Mouse (Mus musculus): ENCODE data around the gene Mthfr. TPM values are rescaled to one million over a fixed set of nuclear protein-coding genes. Genes with fewer than 3 reads are reported as not detected.
A peak's percentile ranks its signal among the peaks of the same experiment; 100 is the strongest.
"Not testable (repeated sequence)": the region's sequence is repeated elsewhere in the genome, so short reads cannot be mapped to it uniquely, and the experiment has no call there.

Mthfr gene
- total RNA-seq, 2 experiments from 2014 or later, result 33.5 to 37.2 TPM

DNA sequence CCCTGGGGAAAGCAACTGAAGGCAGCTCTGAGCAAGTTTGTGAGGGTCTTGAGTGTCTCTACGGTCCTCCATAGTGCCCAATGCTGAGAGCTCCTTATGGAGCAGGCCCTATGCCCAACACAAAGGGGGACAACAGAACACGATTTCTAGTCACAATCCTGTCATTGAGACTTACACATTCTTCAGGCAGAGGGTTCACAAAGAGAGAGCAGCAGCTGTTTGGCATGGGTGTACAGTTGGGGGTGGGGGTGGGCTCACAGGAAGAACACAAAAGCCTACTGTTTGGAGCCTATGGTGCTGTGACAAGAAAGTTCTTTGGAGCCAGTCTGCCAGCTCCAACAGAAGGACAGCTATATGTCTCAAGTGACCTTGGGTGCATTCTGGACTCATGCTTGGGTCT lies 20.5 kb upstream of the Mthfr start:
- TF ChIP-seq CTCF (conservative IDR thresholded peaks at IDR 0.05), result no peak
- peak overlapping the region; percentile 65 for H3K27ac ChIP-seq
- DNase-seq (ENCODE audit: low spot score in 2 of 2), result no peak

GRCm38 (mm10) chr4:148024003-148024402 lies 14.9 kb upstream of the Mthfr start:
- no peak for TF ChIP-seq CTCF (conservative IDR thresholded peaks at IDR 0.05)
- Histone ChIP-seq H3K4me3 (no peak overlapping the region), H3K27ac (no peak overlapping the region)
- no peak for DNase-seq (ENCODE audit: low spot score in 2 of 2)

More for the DNA sequence above, 20.5 kb upstream of the Mthfr start:
- no peak overlapping the region for H3K4me3 ChIP-seq

DNA sequence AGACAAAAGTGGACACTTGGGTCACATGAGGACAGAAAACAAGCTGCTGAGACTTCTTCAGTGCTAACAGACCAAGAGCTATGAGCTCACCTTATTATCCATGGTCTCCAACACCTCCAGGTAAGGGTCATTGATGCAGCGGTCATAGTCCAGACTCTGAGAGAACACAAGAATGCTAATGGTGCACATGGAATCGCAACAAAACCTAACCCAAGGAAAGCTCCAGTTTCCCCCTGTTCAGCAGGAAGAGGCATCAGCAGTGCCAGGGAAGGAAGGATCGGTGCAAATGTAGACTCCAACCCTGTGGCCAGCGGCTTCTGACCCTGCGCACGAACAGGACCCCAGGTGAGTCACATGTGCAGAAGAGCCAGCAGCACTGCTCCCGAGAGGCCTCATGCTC lies 9.6 kb upstream of the Mthfr start:
- TF ChIP-seq CTCF (conservative IDR thresholded peaks at IDR 0.05), result no peak
- no peak overlapping the region for H3K27ac ChIP-seq

DNA sequence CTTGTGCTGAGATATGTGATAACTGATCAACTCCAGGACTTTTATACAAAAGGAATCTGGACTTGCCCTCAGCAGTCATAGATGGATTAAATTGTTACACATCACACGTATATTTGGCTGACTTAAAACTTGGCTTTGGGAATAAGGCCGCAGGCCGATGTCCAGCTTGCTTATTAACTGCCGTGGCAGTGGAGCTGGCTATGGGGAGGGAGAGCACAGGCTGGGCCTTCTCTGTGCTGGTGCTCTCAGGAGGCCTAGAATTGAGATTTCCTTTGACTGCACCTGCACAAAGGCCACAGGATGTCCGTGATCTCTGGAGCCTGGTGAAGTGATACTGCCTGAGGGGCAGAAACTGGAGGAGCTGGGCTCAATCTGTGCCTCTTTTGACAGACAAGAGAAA lies 8.4 kb upstream of the Mthfr start:
- no peak overlapping the region for H3K4me3 ChIP-seq
- DNase-seq (ENCODE audit: low spot score in 2 of 2), result no peak
- no peak for TF ChIP-seq CTCF (conservative IDR thresholded peaks at IDR 0.05)
- no peak overlapping the region for H3K27ac ChIP-seq

More for the DNA sequence above, 9.6 kb upstream of the Mthfr start:
- H3K4me3 ChIP-seq, result no peak overlapping the region
- no peak for DNase-seq (ENCODE audit: low spot score in 2 of 2)

DNA sequence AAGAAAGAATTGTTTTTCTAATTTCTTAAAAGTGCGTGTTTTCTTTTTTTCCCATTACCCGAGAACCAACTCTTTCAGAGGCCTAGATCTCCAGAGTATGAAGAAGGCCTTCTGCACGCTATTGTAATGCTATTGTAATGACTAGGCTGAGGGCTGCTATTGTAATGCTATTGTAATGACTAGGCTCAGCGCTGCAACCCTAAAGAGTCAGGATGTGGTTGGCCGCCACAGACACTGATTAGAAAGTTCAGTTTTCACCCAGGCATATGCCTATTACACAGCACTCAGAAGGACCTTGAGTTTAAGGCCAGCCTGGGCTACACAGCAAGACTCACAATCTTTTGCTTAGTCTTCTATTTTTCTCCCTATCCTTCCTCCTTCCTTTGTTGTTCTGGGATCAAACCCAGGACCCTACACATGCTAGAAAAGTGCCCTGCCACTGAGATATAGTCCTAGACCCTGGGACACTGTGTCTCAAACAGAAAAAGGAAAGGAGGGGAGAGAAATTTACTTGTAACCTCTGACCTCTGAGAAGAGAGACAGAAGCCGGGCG lies 4.9 kb upstream of the Mthfr start:
- Histone ChIP-seq H3K27ac (0 out of 2 replicates have a peak overlapping the region, but pooled peaks have one; percentile 1), H3K4me3 (no peak overlapping the region)
- no peak for DNase-seq (ENCODE audit: low spot score in 2 of 2)
- no peak for TF ChIP-seq CTCF (conservative IDR thresholded peaks at IDR 0.05)

GRCm38 (mm10) chr4:148035440-148035839 lies 3.4 kb upstream of the Mthfr start:
- H3K4me3 ChIP-seq, result no peak overlapping the region
- DNase-seq (ENCODE audit: low spot score in 2 of 2), result no peak
- TF ChIP-seq CTCF (conservative IDR thresholded peaks at IDR 0.05), result no peak

DNA sequence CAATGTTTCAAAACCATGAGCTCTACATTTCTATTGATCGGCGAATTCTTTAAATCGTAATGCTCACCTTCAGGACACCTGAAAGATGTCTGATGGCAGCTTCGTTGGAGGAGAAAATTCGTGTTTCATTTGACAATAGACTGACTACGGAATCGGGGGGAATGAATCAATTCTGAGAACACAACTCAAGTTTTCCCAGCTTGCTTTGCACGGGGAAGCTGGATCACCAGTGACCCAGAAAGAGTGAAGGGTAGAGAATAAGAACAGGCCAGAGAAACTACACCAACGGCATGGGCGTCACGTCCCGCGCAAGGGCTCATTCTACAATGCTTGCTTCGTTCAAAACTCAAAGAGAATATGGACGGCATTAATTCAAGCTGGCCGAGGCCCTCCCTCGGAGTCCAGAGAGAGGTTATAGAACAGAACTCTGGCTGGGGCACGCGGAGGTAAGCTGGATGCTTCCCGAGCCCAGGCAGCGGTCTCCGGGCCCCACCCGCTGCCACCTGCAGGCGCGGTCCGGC lies 738 bp upstream of the Mthfr start:
- Histone ChIP-seq H3K27ac (peak overlapping the region; percentile 97), H3K4me3 (peak overlapping the region; percentile 84)
- TF ChIP-seq CTCF (conservative IDR thresholded peaks at IDR 0.05), result peak; percentile 35; the same call in 1 of the 2 replicates
- DNase-seq (ENCODE audit: low spot score in 2 of 2), result no peak

More at GRCm38 (mm10) chr4:148035440-148035839, 3.4 kb upstream of the Mthfr start:
- no peak overlapping the region for H3K27ac ChIP-seq

DNA sequence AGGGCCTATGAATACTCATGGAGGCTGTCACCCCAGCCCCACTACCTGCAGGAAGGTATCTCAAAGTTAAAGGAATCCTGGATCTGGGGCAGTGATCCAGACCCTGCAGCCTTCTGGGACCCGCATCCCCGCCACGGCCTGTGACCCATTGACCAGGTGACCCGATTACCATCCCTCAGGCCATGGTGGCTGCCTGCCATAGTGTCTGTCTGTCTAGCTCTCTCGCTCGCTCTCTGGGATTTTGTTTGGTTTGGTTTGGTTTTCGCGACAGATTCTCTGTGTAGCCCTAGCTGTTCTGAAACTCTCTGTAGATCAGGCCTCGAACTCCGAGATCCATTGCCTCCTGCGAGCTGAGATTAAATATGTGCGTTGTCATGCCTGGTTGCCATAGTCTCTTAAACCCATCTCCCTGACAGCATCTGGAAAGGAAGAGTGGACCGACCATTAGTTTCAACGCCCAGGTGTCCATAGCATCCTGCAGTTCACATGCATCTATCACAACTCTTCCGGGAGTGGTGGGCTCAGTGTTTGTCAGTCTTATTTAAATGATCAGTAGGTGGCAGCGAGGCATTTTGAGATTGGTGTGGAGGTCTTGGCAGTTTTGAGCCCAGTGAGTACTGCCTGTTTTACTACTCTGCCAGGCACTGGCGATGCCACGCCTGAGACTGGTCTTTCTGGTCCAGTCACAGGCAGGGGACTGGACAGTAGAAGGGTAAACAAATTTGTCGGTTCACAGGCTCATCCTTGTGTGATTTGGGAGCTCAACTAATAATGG lies 564 bp downstream of the Mthfr start:
- no peak for DNase-seq (ENCODE audit: low spot score in 2 of 2)
- TF ChIP-seq CTCF (conservative IDR thresholded peaks at IDR 0.05), result peak; percentile 31
- H3K4me3 ChIP-seq, result peak overlapping the region; percentile 84
- H3K27ac ChIP-seq, result peak overlapping the region; percentile 97

GRCm38 (mm10) chr4:148040029-148040830 lies 1.4 kb downstream of the Mthfr start:
- H3K4me3 ChIP-seq, result peak overlapping the region; percentile 84
- no peak for TF ChIP-seq CTCF (conservative IDR thresholded peaks at IDR 0.05)
- no peak for DNase-seq (ENCODE audit: low spot score in 2 of 2)
- H3K27ac ChIP-seq, result peak overlapping the region; percentile 97

DNA sequence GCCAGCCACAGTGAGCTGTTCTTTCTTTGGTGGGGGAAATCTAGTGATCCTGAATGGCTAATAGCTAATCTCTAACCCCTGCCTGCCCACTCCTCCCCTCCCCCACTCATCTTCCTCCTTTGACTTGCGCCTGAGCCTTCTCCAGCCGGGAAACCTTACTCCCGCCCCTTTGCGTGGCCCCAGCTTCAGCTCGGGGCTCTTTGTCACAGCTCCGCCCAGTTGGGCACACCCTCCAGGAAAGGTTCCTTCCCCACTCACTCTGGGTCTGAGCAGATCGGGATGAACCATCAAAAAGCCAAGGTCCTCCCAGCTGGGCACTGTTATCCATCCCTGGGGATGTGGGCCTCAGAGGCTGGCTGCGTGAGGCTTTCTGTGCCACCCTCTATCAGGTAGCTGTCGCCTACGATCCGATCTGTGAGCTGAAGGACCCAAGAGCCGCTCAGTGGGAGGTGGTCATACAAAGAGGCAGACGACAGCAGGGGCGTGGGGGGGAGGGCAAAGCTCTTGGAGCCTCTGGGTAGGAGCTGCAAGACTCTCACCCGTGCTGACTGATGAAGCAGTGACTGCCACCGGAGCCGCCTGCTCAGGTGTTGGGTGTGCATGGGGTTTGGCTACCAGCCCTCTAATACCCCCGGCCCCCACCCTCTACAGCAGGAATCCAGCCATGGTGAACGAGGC lies 2.2 kb downstream of the Mthfr start:
- DNase-seq (ENCODE audit: low spot score in 2 of 2), result no peak
- TF ChIP-seq CTCF (conservative IDR thresholded peaks at IDR 0.05), result no peak
- H3K27ac ChIP-seq, result peak overlapping the region; percentile 97
- H3K4me3 ChIP-seq, result peak overlapping the region; percentile 84

- H3K4me3 ChIP-seq, result peak overlapping the region; percentile 84
- H3K27ac ChIP-seq, result peak overlapping the region; percentile 97
- TF ChIP-seq CTCF (conservative IDR thresholded peaks at IDR 0.05), result no peak
- no peak for DNase-seq (ENCODE audit: low spot score in 2 of 2)
Observed at GRCm38 (mm10) chr4:148041611-148042191, 2.8 kb downstream of the Mthfr start.

DNA sequence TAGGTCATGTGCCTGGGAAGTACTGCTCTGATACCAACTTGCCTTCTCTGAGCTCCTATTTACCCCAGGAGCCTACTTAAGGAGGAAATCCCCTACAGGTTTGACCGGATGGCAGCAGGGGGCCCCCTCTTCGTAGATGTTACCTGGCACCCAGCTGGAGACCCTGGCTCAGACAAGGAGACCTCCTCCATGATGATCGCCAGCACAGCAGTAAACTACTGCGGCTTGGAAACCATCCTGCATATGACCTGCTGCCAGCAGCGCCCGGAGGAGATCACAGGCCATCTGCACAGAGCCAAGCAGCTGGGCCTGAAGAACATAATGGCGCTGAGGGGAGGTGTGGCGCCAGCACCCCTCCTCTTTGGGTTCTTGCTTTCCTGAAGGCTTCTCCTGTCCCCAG lies 4.5 kb downstream of the Mthfr start:
- not testable (repeated sequence) for DNase-seq (ENCODE audit: low spot score in 2 of 2); H3K4me3 ChIP-seq
- peak overlapping the region; percentile 97; the same call in 1 of the 2 replicates for H3K27ac ChIP-seq
